Mouse (Mus musculus): ENCODE measurements around the gene Nus1. TPM values are rescaled to one million over a fixed set of nuclear protein-coding genes. Genes with fewer than 3 reads are reported as not detected.

Nus1 gene
- total and polyA plus RNA-seq, 2 experiments = 9.7 to 13.7 TPM

DNA sequence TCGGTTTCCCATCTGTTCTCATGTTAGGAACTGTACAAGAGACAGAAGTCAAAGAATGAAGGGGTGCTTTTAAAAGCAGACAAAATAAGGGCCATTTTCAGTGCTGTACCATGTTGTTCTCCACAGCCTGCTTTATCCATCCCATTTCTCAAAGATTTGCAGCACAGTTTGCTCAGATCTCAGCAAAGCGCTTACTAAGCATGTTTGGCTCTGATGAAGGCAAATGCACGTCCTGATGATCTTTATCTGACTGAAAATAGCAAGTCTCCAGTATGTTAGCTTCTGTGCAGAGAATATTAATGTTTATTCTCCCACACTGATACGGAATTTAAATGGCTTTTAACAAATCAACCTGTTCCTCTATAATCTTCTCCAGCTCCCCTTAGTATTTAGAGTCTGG lies 54.2 kb downstream of the Nus1 start:
- H3K9ac ChIP-seq (ENCODE audit: low read depth, low read length) = no peak overlapping the region
- no peak for DNase-seq (ENCODE audit: extremely low read depth, low read depth, low spot score)
- no peaks in the 10 kb centered on the region for H3K79me2 ChIP-seq (ENCODE audit: control insufficient read depth, insufficient read depth, low read length)
- TF ChIP-seq POLR2A (IDR thresholded peaks at IDR 0.05; ENCODE audit: extremely low read depth, insufficient read depth, low read length) (no peak), CTCF (IDR thresholded peaks at IDR 0.05; ENCODE audit: low read depth, low read length) (no peak)
- no peaks in the 10 kb centered on the region for H3K36me3 ChIP-seq (ENCODE audit: control insufficient read depth, insufficient read depth, low read length)
- no peak overlapping the region for H3K27ac ChIP-seq (replicated peaks; ENCODE audit: insufficient read depth, low read depth, low read length)
- WGBS = 75% methylated on average over 4 of the region's 4 CpGs
- H3K27me3 ChIP-seq (ENCODE audit: control insufficient read depth, insufficient read depth, low read length) = no peaks in the 10 kb centered on the region
- no peaks in the 10 kb centered on the region for H3K4me1 ChIP-seq (ENCODE audit: control insufficient read depth, insufficient read depth, low read length)
- H3K4me3 ChIP-seq (ENCODE audit: insufficient read depth, low read depth, low read length) = no peak overlapping the region

Other genes with a start within 250 kb of the Nus1 start
- gene Ros1, start 222.3 kb upstream of the Nus1 start, total RNA-seq (2014; rRNA removed) = not detected in 2 replicates
- gene Ros1, start 222.3 kb upstream of the Nus1 start, polyA plus RNA-seq (2012; rRNA removed) = not detected in 2 replicates
- 3.1 and 3.5 TPM in 2 replicates for gene Dcbld1, start 183.9 kb upstream of the Nus1 start, total RNA-seq (2014; rRNA removed)
- gene Dcbld1, start 183.9 kb upstream of the Nus1 start, polyA plus RNA-seq (2012; rRNA removed) = 2.0 and 2.3 TPM in 2 replicates
- not detected in 2 replicates for gene Gm26741, start 58.8 kb upstream of the Nus1 start, total RNA-seq (2014; rRNA removed)
- gene Gm26741, start 58.8 kb upstream of the Nus1 start, polyA plus RNA-seq (2012; rRNA removed) = not detected in 2 replicates
- 14.9 and 16.5 TPM in 2 replicates for gene Gopc, start 35.4 kb upstream of the Nus1 start, total RNA-seq (2014; rRNA removed)
- 3.7 and 4.8 TPM in 2 replicates for gene Gopc, start 35.4 kb upstream of the Nus1 start, polyA plus RNA-seq (2012; rRNA removed)
- not detected in 2 replicates for gene Nepn, start 28.6 kb upstream of the Nus1 start, total RNA-seq (2014; rRNA removed)
- not detected in 2 replicates for gene Nepn, start 28.6 kb upstream of the Nus1 start, polyA plus RNA-seq (2012; rRNA removed)